Mouse (Mus musculus) gastrocnemius, adult 18-20 months (tissue): ENCODE data around the gene Fbxo2. TPM values are rescaled to one million over a fixed set of nuclear protein-coding genes. Genes with fewer than 3 reads are reported as not detected.
"Not testable (repeated sequence)": the region's sequence is repeated elsewhere in the genome, so short reads cannot be mapped to it uniquely, and the experiment has no call there.

Experiments
- DNase-seq: peaks from one replicate; pipeline ENCODE4 v3.0.0; 2021; ENCODE audit warnings: low spot score
- total RNA-seq, 2 experiments: library from RNA; stranded (reverse); gene quantifications; 2 replicates each; pipeline ENCODE4 v1.2.3; 2021

The Fbxo2 gene
- total RNA-seq, 2 experiments from 2014 or later = 0.18 to 0.28 TPM

DNA sequence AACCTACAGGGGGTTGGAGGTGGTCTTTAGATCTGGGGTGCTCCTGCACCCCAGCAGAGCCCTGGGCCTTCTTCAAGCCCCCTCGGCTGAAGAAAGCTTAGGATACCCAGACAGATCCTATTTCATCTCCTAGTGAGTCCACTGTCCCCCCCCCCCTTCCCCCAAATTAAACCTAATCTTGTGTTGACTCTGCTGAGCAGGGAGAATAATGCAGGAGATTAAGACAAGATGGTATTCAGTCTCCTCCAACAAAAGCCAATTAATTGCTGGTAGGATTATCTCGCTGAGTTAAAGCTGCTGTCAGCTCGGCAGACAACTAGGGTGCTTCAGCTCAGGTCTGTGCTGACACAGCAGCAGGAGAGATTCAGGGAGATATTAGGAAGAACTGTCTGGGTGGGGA lies 10.8 kb downstream of the Fbxo2 start:
- DNase-seq = no peak

GRCm38 (mm10) chr4:148173811-148174494 lies 13.5 kb downstream of the Fbxo2 start:
- no peak for DNase-seq

GRCm38 (mm10) chr4:148174495-148174862 lies 14.1 kb downstream of the Fbxo2 start:
- no peak for DNase-seq

DNA sequence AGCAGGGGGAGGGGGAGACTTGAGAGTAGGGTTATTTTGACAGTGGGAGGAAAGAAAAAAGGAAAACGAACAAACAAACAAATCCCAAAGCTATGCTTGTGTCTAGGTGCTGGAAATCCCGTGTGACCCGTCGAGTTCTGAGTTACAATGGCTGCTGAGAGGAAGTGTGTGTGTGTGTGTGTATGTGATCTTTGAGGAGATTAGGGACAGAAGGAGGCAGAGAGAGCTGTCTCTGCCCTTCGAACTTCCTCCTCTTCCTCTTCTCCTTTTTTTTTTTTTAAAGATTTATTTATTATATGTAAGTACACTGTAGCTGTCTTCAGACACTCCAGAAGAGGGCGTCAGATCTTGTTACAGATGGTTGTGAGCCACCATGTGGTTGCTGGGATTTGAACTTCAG lies 16.2 kb downstream of the Fbxo2 start:
- not testable (repeated sequence) for DNase-seq

DNA sequence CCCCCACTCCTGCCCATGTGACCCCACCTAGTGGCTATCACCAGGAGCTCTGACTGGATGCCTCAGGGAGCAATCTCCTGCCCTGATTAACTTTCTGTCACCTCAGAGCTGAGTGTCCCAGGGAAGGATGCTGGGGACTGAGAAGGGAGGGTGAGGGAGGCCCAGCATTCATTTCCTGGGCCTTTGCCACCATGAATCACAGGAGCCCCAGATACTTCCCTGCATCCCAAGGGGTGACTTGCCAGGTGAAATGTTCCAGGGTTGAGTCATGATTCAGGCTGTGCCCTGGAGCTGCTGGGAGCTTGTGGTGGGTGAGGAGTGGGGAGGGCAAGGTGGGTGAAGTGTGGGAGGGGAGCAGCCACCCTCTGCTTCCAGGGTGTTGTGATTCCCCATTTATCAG lies 17.3 kb downstream of the Fbxo2 start:
- DNase-seq = no peak

DNA sequence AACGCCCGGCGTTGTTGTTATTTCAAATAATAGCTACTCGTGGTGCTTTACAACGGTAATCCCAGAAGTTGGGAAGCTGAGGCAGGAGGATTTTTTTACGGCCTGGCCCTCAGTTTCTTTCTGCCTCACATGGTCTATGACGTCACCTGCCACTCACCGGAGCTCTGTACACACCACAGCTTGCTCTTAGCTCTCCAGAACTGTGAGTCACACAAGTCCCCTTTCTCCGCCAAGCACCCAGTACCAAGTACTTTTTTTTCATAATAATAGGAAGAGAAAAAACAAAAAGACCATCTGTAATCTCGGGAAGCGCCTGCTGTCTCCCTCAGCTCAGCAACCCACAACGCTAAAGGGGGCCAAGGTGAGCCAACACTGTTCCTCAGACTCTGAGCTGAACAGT lies 21.1 kb downstream of the Fbxo2 start:
- DNase-seq = no peak

GRCm38 (mm10) chr4:148182363-148182762 lies 21.9 kb downstream of the Fbxo2 start:
- no peak for DNase-seq

DNA sequence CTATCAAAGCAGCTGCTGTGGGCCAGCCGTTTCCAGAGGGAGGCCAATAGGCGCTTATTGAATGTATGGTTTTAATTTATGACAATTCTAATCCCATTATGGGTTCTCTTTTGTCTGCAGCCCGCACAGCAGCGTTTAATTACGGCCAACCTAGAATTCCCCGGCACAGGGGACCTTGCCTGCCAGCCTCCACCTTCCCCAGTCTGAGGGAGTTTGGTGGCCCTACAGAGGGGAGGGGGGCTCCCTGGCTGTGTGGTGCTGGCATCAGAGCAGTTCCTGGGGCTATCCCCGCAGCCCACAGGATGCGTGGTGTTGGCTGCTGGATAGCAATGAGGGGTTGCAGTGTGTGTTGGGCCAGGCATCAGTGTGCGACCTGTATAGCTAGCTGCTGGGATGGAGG lies 24.1 kb downstream of the Fbxo2 start:
- no peak for DNase-seq

- DNase-seq = no peak
Observed at GRCm38 (mm10) chr4:148185819-148186218, 25.4 kb downstream of the Fbxo2 start.

DNA sequence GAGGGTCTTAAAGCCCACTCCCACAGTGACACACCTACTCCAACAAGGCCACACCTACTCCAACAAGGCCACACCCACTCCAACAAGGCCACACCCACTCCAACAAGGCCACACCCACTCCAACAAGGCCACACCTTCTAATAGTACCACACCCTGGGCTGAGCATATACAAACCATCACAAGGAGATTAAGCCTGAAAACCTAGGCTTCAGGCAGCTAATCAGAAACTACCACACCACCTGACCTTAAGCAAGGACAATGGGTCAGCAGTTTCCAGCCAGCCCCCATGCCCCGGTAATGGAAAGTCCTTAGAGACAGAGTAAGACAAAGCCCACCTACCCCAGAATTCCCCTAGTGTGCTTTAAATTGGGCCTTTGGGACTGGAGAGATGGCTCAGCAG lies 28.3 kb downstream of the Fbxo2 start:
- not testable (repeated sequence) for DNase-seq

DNA sequence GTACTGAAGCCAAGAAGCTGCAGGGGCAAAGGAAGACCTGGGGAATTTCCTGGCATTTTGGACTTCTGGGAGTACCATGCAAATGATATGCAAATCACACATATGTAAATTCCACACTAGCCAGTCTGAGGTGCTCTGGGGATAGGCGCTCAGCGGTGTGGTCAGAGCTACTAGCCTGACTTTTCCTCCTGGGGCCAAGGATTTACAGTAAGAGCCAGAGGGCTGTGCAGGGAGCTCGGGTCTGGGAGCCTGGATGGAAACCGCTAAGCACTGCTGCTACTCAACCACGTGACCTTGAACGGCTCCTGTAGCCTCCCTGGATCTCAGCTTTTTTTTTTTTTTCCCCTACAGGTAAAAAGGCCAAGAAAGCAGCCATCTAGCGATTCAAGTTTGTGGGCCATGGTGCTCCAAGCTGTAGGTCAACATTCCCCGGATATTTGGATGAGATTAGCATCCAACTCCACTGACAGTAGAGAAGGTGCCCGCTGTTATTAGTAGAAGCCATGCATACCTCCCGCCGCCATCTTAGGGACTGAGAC lies 32.4 kb downstream of the Fbxo2 start:
- DNase-seq = no peak

DNA sequence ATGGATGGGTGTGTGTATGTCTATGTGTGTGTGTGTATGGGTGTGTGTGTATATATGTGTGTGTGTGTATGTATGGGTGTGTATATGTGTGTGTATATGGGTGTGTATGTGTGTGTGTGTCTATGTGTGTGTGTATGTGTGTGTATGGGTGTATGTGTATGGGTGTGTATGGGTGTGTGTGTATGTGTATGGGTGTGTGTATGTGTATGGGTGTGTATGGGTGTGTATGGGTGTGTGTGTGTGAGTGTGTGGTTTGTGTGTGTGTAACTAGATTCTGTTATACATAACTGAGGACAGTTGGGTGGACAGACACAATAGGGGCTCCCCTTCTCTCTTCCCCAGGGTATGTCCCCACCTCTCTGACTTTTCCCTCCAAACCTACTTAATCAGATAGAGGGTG lies 34.0 kb downstream of the Fbxo2 start:
- DNase-seq = no peak

DNA sequence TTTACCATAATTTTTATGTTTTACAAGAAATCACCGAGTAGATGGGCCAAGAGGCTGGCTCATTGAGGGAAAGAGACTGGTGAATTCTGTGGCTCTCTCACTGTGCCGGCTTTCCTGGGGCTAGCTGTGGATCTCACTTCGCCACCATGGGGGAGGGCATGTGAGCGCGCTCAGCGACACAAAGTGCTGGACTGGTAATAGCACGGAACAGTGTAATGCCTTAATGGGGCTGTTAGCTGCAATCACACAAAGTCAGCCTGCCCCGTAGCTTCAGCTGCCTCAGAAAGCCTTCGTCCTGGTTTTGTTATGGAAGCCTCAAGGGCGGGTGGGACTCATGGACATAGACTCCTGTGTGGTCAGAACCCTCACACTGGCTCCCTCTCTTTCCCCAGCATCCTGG lies 38.3 kb downstream of the Fbxo2 start:
- DNase-seq = no peak

DNA sequence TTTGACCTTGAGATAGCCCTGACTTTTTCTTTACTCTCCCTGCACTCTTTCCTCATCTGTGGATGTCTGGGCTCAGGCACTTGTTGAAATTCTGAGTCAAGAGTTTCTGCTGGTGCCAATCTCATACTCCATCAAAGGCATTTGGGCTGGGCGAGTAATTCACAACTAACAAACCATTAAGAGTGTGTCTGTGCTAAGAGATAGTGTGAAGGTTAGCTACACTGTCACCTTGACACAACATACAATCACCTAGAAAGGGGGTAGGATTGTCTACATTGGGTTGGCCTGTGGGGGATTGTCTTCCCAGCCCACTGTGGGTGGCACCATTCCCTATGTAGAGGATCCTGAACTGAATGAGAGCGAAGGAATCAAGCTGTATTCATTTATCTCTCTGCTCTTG lies 43.1 kb downstream of the Fbxo2 start:
- DNase-seq = no peak

DNA sequence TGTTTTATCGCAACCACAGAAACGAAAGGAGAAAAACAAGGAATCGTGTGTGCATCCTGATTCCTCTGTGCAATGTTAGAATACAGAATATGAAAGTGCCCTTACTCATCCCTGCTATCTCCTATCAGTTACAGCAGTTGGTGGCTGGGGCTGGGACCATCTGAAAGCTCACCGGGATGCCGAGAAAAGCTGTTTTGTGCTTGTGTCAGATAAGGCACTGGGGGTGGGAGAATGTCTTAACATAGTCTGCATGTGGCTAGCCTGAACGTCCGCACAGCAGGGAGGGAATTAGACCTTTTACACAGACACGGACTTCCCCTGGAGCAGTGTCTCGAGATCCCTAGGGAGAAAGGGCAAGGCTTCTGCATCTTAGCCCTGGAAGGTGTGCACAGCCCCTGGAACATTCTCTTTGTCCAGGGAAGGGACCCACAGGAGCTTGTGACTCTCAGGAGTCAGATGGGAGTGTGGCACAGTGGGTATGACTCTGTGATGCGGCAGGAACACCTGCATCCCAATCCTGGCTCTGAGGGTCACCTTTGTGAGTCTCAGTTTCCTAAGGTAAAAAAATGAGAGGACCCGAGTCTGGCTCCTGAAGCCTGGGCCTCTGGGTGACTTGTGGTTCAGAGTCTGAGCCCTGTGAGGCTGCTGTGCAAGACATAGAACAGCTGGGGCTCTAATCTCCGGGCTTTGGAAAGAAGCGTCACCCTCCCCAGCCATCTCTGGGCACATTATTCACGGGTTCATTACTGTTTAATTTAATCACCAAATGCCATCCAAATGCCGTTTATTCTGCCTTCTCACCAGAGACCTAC lies 43.8 kb downstream of the Fbxo2 start:
- no peak for DNase-seq

DNA sequence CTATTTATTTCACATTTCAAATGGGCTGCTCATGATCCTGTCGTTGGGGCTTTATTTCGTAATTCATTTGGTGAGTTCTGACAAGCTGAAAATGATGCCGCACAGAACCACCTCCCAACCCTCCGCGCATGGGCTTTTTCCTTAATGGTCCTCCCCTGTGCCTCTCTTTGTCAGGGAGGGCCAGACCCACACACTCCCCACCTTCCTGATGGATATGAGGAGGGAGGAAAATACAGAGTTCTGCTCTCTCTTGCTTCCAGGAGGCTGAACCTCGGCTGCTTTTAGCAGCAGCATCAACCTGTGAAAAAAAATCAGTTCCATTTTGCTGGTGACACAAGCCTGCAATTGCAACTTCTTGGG lies 44.4 kb downstream of the Fbxo2 start:
- DNase-seq = no peak

DNA sequence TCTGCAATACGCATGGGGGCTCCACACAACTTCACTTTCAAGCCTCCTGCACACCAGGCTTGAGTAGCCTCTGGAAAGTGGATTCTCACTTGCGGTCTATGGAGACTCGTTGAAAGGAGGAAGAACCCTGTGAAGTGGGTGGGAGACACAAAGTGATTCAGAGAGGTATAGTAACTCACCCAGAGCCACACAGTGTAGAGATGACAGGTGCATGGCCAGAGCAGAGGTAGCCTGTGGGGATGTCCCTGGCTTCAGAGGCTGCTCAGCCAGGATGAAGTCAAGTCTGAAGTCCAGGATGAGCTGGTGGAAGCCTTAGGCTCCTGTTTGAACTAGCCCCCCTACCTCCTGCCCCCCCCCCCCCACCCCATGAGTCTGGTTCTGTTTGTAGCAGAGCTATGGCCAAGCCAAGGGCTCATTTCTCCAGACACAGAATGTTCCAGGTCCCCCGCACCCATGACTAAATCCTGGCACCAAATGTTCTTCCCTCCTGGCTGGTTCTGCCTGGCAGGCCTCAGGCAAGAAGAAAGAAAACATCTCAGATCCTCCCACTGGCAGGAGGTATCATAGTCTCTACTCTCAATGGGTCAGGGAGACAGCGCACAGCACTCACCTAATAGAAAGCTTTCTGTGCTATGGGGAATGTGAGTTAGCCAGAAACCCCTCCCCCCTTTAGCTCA lies 54.2 kb downstream of the Fbxo2 start:
- no peak for DNase-seq

GRCm38 (mm10) chr4:148215264-148215900 lies 55.0 kb downstream of the Fbxo2 start:
- DNase-seq = no peak
